Mouse (Mus musculus) C2C12 (cell line): ENCODE data around the gene Bcat2.

Experiments
- CTCF ChIP-seq: IDR thresholded peaks from one replicate; pipeline ENCODE4 v1.5.1; 2011; ENCODE audit not compliant: control insufficient read depth, insufficient read depth, insufficient read length
- FOSL1 ChIP-seq: IDR thresholded peaks from one replicate; pipeline ENCODE4 v1.8.0; 2011; ENCODE audit warnings: mild to moderate bottlenecking, low read length; ENCODE audit not compliant: poor library complexity, insufficient read depth, severe bottlenecking
- MYOD1 ChIP-seq: IDR thresholded peaks from one replicate; pipeline ENCODE4 v1.6.1; 2011; ENCODE audit warnings: low read depth; ENCODE audit not compliant: control insufficient read depth, insufficient read length

DNA sequence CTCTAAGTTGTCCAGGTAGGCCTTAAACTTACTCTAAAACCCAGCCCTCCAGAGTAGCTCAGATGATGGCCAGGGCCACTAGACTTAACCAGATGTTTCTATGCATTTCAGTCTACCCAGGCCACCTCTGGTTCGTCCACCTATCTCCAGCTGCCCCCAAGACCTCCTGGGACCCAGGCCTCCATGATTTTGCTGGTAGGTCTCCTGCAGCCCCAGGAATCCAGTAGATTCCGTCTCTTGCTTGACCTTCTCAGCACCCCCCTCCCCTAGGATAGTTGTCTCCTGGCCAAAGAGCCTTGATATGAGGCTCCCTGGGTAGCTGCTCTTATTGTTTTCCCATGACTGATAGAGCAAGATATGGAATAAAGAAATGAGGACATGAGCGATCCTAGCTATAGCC, 30.9 kb upstream of the Bcat2 start:
- TF ChIP-seq CTCF (no peak), FOSL1 (no peak), MYOD1 (no peak)
